Mouse (Mus musculus) MEL (cell line): Measurements from ENCODE around the gene Gpr22.

Source experiments
- CTCF ChIP-seq, 3 experiments: IDR thresholded peaks in 2 of 3; conservative IDR thresholded peaks in 1 of 3; 2 replicates each; pipeline ENCODE4 v1.5.1; 2011 to 2012; ENCODE audit warnings: low read length in 3 of 3, low read depth in 2 of 3, mild to moderate bottlenecking in 2 of 3, improper control_type of control experiment in 1 of 3, inconsistent platforms in 1 of 3, mixed read lengths in 1 of 3, moderate library complexity in 1 of 3; ENCODE audit not compliant: control insufficient read depth in 1 of 3, insufficient read depth in 1 of 3, poor library complexity in 1 of 3, severe bottlenecking in 1 of 3
- MAFK ChIP-seq: IDR thresholded peaks from 2 replicates; pipeline ENCODE4 v1.6.1; 2011; ENCODE audit warnings: low read depth, mild to moderate bottlenecking, low read length, improper control_type of control experiment, borderline replicate concordance
- POLR2A ChIP-seq, 2 experiments: IDR thresholded peaks; 2 replicates each; pipeline ENCODE4 v1.6.1; 2011 to 2012; ENCODE audit warnings: low read length in 2 of 2, mild to moderate bottlenecking in 2 of 2, control low read depth in 1 of 2, improper control_type of control experiment in 1 of 2, low read depth in 1 of 2, moderate library complexity in 1 of 2; ENCODE audit not compliant: control insufficient read depth in 1 of 2, insufficient read depth in 1 of 2, poor library complexity in 1 of 2
- RCOR1 ChIP-seq: IDR thresholded peaks from 2 replicates; pipeline ENCODE4 v1.6.1; 2012; ENCODE audit warnings: low read depth, mild to moderate bottlenecking, inconsistent platforms, low read length, improper control_type of control experiment
- SMC3 ChIP-seq: IDR thresholded peaks from 2 replicates; pipeline ENCODE4 v1.6.1; 2011; ENCODE audit warnings: low read depth, low read length, improper control_type of control experiment

DNA sequence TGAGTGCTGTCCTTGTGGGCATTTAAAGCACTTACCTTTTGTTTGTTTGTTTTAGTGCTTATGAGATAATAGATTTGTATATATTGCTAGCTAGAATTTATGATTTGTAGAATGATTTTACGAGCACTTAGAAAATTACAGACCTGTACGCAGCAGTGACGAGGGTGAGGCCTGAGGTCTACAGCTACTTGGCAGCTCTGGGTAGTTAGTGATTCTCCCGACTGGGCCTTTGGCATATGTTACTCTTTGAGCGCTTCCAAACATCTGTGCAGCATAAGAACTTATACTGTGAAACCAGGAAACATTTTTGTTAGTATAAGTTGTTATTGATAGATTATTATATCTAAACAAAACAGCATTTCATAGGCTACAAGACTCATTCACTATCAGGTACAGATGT is 12.3 kb downstream of the Gpr22 start:
- TF ChIP-seq CTCF (IDR thresholded peaks at IDR 0.05 in 2 of 3, conservative IDR thresholded peaks at IDR 0.05 in 1 of 3; ENCODE audit: control insufficient read depth in 1 of 3, insufficient read depth in 1 of 3, low read depth in 2 of 3, low read length in 3 of 3, poor library complexity in 1 of 3, severe bottlenecking in 1 of 3) (no peak), MAFK (no peak), POLR2A (IDR thresholded peaks at IDR 0.05; ENCODE audit: control insufficient read depth in 1 of 2, insufficient read depth in 1 of 2, low read depth in 1 of 2, low read length in 2 of 2, poor library complexity in 1 of 2) (no peak), SMC3 (no peak), RCOR1 (no peak)
